Mouse (Mus musculus): ENCODE results near the gene B4galnt3. TPM values are rescaled to one million over a fixed set of nuclear protein-coding genes. Genes with fewer than 3 reads are reported as not detected.
A peak's percentile ranks its signal among the peaks of the same experiment; 100 is the strongest.

B4galnt3 gene
- polyA plus RNA-seq, 1 experiment = 0.66 TPM

DNA sequence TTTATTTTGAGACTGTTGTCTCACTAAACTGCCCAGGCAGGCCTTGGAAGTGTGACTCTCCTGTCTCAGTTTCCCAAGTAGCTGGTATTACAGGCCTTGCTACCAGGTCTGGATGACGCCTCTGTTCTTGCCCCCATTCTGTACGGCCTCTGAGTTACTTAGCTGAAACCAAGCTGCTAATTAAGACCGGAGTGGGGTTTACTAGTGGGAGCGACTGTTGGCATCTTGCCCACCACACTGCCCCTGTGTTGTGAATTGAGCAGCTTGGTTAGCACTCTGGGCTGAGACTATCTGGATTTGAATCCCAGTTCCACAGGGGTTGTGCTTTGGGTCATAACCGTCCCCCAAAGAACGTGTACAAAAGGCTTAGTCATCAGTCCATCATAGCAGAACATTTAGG lies 136.9 kb downstream of the B4galnt3 start:
- Histone ChIP-seq H3K36me3 (ENCODE audit: control insufficient read depth, insufficient read depth, low read length) (no peaks in the 10 kb centered on the region), H3K27me3 (ENCODE audit: control insufficient read depth, insufficient read depth, low read length) (no peaks in the 10 kb centered on the region), H3K27ac (ENCODE audit: control insufficient read depth, insufficient read depth, low read length) (no peak overlapping the region), H3K4me3 (ENCODE audit: control insufficient read depth, insufficient read depth, low read length) (no peak overlapping the region), H3K4me1 (replicated peaks; ENCODE audit: control insufficient read depth, insufficient read depth, low read length) (peaks cover 17% of the 10 kb centered on the region)
- WGBS = 96% methylated on average over 6 of the region's 6 CpGs
- TF ChIP-seq POLR2A (IDR thresholded peaks at IDR 0.05; ENCODE audit: control insufficient read depth, extremely low read depth, insufficient read depth, low read length, poor library complexity) (no peak), CTCF (IDR thresholded peaks at IDR 0.05; ENCODE audit: borderline replicate concordance, control insufficient read depth, extremely low read depth, insufficient read depth, low read length, poor library complexity) (no peak)
- no peak for DNase-seq

DNA sequence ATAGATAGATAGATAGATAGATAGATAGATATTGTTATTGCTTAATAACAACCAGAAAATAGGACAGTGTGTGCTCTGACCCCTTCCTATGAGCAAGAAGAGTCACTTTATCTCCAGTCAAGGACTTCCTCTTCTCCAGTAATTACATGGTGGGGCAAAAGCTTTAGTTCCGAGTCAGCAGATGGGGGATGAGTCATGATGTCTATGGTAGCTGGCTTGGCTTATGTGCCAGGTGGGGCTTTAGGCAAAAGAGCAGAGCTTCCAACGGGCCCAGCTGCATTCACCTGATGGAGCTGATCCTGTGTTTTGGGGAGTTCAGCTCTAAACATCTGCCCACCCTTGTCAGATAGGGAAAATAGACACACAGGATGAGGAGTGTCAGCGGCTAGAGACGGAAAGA lies 138.8 kb downstream of the B4galnt3 start:
- no peak overlapping the region for H3K4me3 ChIP-seq (ENCODE audit: control insufficient read depth, insufficient read depth, low read length)
- no peak overlapping the region for H3K27ac ChIP-seq (ENCODE audit: control insufficient read depth, insufficient read depth, low read length)
- 56% methylated on average over 4 of the region's 4 CpGs for WGBS
- TF ChIP-seq CTCF (IDR thresholded peaks at IDR 0.05; ENCODE audit: borderline replicate concordance, control insufficient read depth, extremely low read depth, insufficient read depth, low read length, poor library complexity) (no peak), POLR2A (IDR thresholded peaks at IDR 0.05; ENCODE audit: control insufficient read depth, extremely low read depth, insufficient read depth, low read length, poor library complexity) (no peak)
- H3K4me1 ChIP-seq (replicated peaks; ENCODE audit: control insufficient read depth, insufficient read depth, low read length) = peaks cover 20% of the 10 kb centered on the region
- no peaks in the 10 kb centered on the region for H3K27me3 ChIP-seq (ENCODE audit: control insufficient read depth, insufficient read depth, low read length)
- no peak for DNase-seq
- no peaks in the 10 kb centered on the region for H3K36me3 ChIP-seq (ENCODE audit: control insufficient read depth, insufficient read depth, low read length)

DNA sequence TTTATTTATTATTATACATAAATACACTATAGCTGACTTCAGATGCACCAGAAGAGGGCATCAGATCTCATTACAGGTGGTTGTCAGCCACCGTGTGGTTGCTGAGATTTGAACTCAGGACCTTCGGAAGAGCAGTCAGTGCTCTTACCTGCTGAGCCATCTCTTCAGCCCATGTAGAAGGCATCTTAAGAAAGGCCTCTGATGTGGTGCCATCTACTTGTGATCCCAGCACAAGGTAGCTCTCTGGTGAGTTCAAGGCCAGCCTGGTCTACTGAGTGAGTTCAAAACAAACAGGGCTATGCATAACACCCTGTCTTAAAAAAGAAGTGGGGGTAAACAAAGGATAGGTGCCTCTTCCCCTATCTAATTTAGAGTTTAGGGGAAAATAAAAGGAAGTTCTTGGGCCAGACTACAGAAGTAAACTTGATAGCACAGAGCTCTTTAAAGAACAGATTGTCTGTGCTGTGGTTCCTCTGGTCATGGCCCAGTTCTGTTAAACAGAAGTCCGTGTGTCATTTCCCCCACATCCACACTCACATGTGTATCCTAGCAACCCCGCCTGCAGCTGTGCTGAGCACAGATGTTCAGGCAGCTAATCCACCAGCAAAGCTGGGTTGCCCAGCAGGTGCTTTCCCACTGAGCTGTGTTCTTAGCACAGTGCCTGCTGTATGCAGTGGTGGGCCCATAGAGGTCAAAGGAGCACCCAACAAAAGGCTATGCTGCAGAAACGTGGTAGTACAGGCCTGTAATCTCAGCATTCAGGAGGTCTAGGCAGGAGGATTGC lies 139.6 kb downstream of the B4galnt3 start:
- Histone ChIP-seq H3K27me3 (ENCODE audit: control insufficient read depth, insufficient read depth, low read length) (no peaks in the 10 kb centered on the region), H3K27ac (ENCODE audit: control insufficient read depth, insufficient read depth, low read length) (no peak overlapping the region), H3K4me1 (replicated peaks; ENCODE audit: control insufficient read depth, insufficient read depth, low read length) (peaks cover 27% of the 10 kb centered on the region), H3K36me3 (ENCODE audit: control insufficient read depth, insufficient read depth, low read length) (no peaks in the 10 kb centered on the region), H3K4me3 (ENCODE audit: control insufficient read depth, insufficient read depth, low read length) (no peak overlapping the region)
- TF ChIP-seq POLR2A (IDR thresholded peaks at IDR 0.05; ENCODE audit: control insufficient read depth, extremely low read depth, insufficient read depth, low read length, poor library complexity) = no peak
- TF ChIP-seq CTCF (IDR thresholded peaks at IDR 0.05; ENCODE audit: borderline replicate concordance, control insufficient read depth, extremely low read depth, insufficient read depth, low read length, poor library complexity) = no peak
- peak; percentile 78 for DNase-seq
- WGBS = 35% methylated on average over 5 of the region's 5 CpGs

Other genes with a start within 250 kb of the B4galnt3 start
- 0.26 and 0.33 TPM in 2 replicates for gene Ninj2, start 201.2 kb downstream of the B4galnt3 start, polyA plus RNA-seq (2012; rRNA removed)
- gene D330020A13Rik, start 195 bp downstream of the B4galnt3 start, polyA plus RNA-seq (2012; rRNA removed) = not detected in 2 replicates
- 12.9 and 13.2 TPM in 2 replicates for gene Kdm5a, start 69.6 kb upstream of the B4galnt3 start, polyA plus RNA-seq (2012; rRNA removed)
- gene Ccdc77, start 69.8 kb upstream of the B4galnt3 start, polyA plus RNA-seq (2012; rRNA removed) = 7.6 and 7.8 TPM in 2 replicates
- gene Il17ra, start 168.7 kb upstream of the B4galnt3 start, polyA plus RNA-seq (2012; rRNA removed) = 198 and 199 TPM in 2 replicates
- gene Tmem121b, start 199.2 kb upstream of the B4galnt3 start, polyA plus RNA-seq (2012; rRNA removed) = 1.2 and 1.4 TPM in 2 replicates
- 62.4 and 74.5 TPM in 2 replicates for gene Hdhd5, start 236.8 kb upstream of the B4galnt3 start, polyA plus RNA-seq (2012; rRNA removed)

Data from thymus, adult 2 months (tissue).